Mouse (Mus musculus) midbrain, embryonic 15.5 days (tissue): ENCODE measurements at regions not wholly inside any gene's neighbourhood (a gene's known extent, or its start where the extent isn't known, plus 50 kb on each side); places are given as distances from the start of the nearest gene placed in this dataset.

Source experiments
- ATAC-seq: fragments of 200-750 bp; cut with Nextera tagmentation; replicated peaks from 2 replicates; pipeline ENCODE4 v1.8.0; 2017; ENCODE audit warnings: moderate TSS enrichment
- H3K27ac ChIP-seq: fragments of 300-500 bp; sonication (generic); 2 replicates; pipeline ENCODE4 v1.5.1; 2015; ENCODE audit warnings: mild to moderate bottlenecking, inconsistent platforms
- H3K27me3 ChIP-seq: fragments of 300-500 bp; sonication (generic); replicated peaks from 2 replicates; pipeline ENCODE4 v1.6.1; 2015; ENCODE audit warnings: inconsistent platforms
- H3K36me3 ChIP-seq: fragments of 300-500 bp; sonication (generic); replicated peaks from 2 replicates; pipeline ENCODE4 v1.6.1; 2015; ENCODE audit warnings: inconsistent platforms
- H3K4me1 ChIP-seq: fragments of 300-500 bp; sonication (generic); 2 replicates; pipeline ENCODE4 v1.6.1; 2015; ENCODE audit warnings: inconsistent platforms
- H3K4me2 ChIP-seq: fragments of 300-500 bp; sonication (generic); 2 replicates; pipeline ENCODE4 v1.6.1; 2015; ENCODE audit warnings: inconsistent platforms, mild to moderate bottlenecking, moderate library complexity
- H3K4me3 ChIP-seq: fragments of 300-500 bp; sonication (generic); 2 replicates; pipeline ENCODE4 v1.5.1; 2015; ENCODE audit warnings: mild to moderate bottlenecking, inconsistent platforms
- H3K9ac ChIP-seq: fragments of 300-500 bp; sonication (generic); 2 replicates; pipeline ENCODE4 v1.6.1; 2015; ENCODE audit warnings: mild to moderate bottlenecking, inconsistent platforms
- H3K9me3 ChIP-seq: fragments of 300-500 bp; sonication (generic); 2 replicates; pipeline ENCODE4 v1.6.1; 2016; ENCODE audit warnings: inconsistent platforms
- WGBS: fragments of 180-500 bp; shearing (Covaris S2); methylation state at CpG from one replicate; pipeline ENCODE4 v1.1.7; 2015; ENCODE audit warnings: mixed read lengths; 5-methylcytosine and 5-hydroxymethylcytosine counted together

GRCm38 (mm10) chr1:137900621-137901071, 274.9 kb downstream of the Ptprc start:
- WGBS = under 1% methylated on average over 8 of the region's 8 CpGs
- H3K36me3 ChIP-seq = no peaks in the 10 kb centered on the region

GRCm38 (mm10) chr1:137899916-137900601, 275.4 kb downstream of the Ptprc start:
- no peaks in the 10 kb centered on the region for H3K36me3 ChIP-seq
- H3K27me3 ChIP-seq = no peaks in the 10 kb centered on the region
- H3K9ac ChIP-seq = peak overlapping the region; percentile 74
- peak overlapping the region; percentile 89 for H3K27ac ChIP-seq
- no peaks in the 10 kb centered on the region for H3K9me3 ChIP-seq
- peaks cover 28% of the 10 kb centered on the region for H3K4me1 ChIP-seq
- WGBS = under 1% methylated on average over 14 of the region's 14 CpGs
- H3K4me2 ChIP-seq = peak overlapping the region; percentile 65
- peak overlapping the region; percentile 70 for H3K4me3 ChIP-seq
- peak; percentile 90 for ATAC-seq

More at GRCm38 (mm10) chr1:137900621-137901071, 274.9 kb downstream of the Ptprc start:
- Histone ChIP-seq H3K4me2 (peak overlapping the region; percentile 65), H3K9ac (peak overlapping the region; percentile 74), H3K9me3 (no peaks in the 10 kb centered on the region), H3K4me1 (peaks cover 33% of the 10 kb centered on the region), H3K4me3 (peak overlapping the region; percentile 70), H3K27me3 (no peaks in the 10 kb centered on the region), H3K27ac (peak overlapping the region; percentile 89)
- ATAC-seq = peak; percentile 60

GRCm38 (mm10) chr1:137899305-137899704, 276.2 kb downstream of the Ptprc start:
- H3K9ac ChIP-seq = peak overlapping the region; percentile 74
- WGBS = 2% methylated on average over 6 of the region's 6 CpGs

GRCm38 (mm10) chr1:137898891-137899290, 276.6 kb downstream of the Ptprc start:
- ATAC-seq = peak; percentile 49
- peak overlapping the region; percentile 89 for H3K27ac ChIP-seq
- H3K36me3 ChIP-seq = no peaks in the 10 kb centered on the region
- peak overlapping the region; percentile 70 for H3K4me3 ChIP-seq
- H3K9ac ChIP-seq = peak overlapping the region; percentile 74
- WGBS = 0% methylated on average over 3 of the region's 3 CpGs
- no peaks in the 10 kb centered on the region for H3K27me3 ChIP-seq
- H3K4me1 ChIP-seq = peaks cover 23% of the 10 kb centered on the region
- H3K4me2 ChIP-seq = peak overlapping the region; percentile 65
- H3K9me3 ChIP-seq = no peaks in the 10 kb centered on the region

More at GRCm38 (mm10) chr1:137899305-137899704, 276.2 kb downstream of the Ptprc start:
- Histone ChIP-seq H3K9me3 (no peaks in the 10 kb centered on the region), H3K4me1 (peaks cover 23% of the 10 kb centered on the region), H3K4me3 (peak overlapping the region; percentile 70), H3K4me2 (peak overlapping the region; percentile 65), H3K36me3 (no peaks in the 10 kb centered on the region), H3K27ac (peak overlapping the region; percentile 89), H3K27me3 (no peaks in the 10 kb centered on the region)
- ATAC-seq = no peak

GRCm38 (mm10) chr1:137898397-137898796, 277.1 kb downstream of the Ptprc start:
- ATAC-seq = peak; percentile 96
- H3K9ac ChIP-seq = peak overlapping the region; percentile 74

GRCm38 (mm10) chr1:137881656-137882055, 293.9 kb downstream of the Ptprc start:
- H3K36me3 ChIP-seq = no peaks in the 10 kb centered on the region
- H3K4me1 ChIP-seq = 0 out of 2 replicates have a peak, but pooled peaks cover 2% of the 10 kb centered on the region
- no peak overlapping the region for H3K27ac ChIP-seq
- WGBS = 11% methylated on average over 3 of the region's 3 CpGs
- H3K4me2 ChIP-seq = no peak overlapping the region
- H3K9ac ChIP-seq = no peak overlapping the region
- no peak overlapping the region for H3K4me3 ChIP-seq
- no peaks in the 10 kb centered on the region for H3K27me3 ChIP-seq
- no peak for ATAC-seq
- H3K9me3 ChIP-seq = no peaks in the 10 kb centered on the region

More at GRCm38 (mm10) chr1:137898397-137898796, 277.1 kb downstream of the Ptprc start:
- Histone ChIP-seq H3K27ac (peak overlapping the region; percentile 89), H3K27me3 (no peaks in the 10 kb centered on the region), H3K36me3 (no peaks in the 10 kb centered on the region), H3K4me3 (peak overlapping the region; percentile 70), H3K9me3 (no peaks in the 10 kb centered on the region), H3K4me1 (peaks cover 22% of the 10 kb centered on the region), H3K4me2 (peak overlapping the region; percentile 65)
- under 1% methylated on average over 11 of the region's 11 CpGs for WGBS

GRCm38 (mm10) chr1:137874361-137874760, 301.1 kb downstream of the Ptprc start:
- WGBS = 70% methylated on average over 2 of the region's 2 CpGs
- Histone ChIP-seq H3K36me3 (no peaks in the 10 kb centered on the region), H3K4me2 (no peak overlapping the region), H3K4me3 (no peak overlapping the region), H3K9ac (no peak overlapping the region), H3K27me3 (no peaks in the 10 kb centered on the region), H3K4me1 (no peaks in the 10 kb centered on the region), H3K27ac (no peak overlapping the region), H3K9me3 (no peaks in the 10 kb centered on the region)
- no peak for ATAC-seq

- Histone ChIP-seq H3K9ac (no peak overlapping the region), H3K4me3 (no peak overlapping the region), H3K4me2 (no peak overlapping the region), H3K9me3 (no peaks in the 10 kb centered on the region), H3K36me3 (no peaks in the 10 kb centered on the region), H3K4me1 (no peaks in the 10 kb centered on the region), H3K27me3 (no peaks in the 10 kb centered on the region), H3K27ac (no peak overlapping the region)
- ATAC-seq = no peak
- WGBS = 37% methylated on average over 1 of the region's 1 CpGs
Measured at GRCm38 (mm10) chr1:137873628-137874027, 301.9 kb downstream of the Ptprc start.

GRCm38 (mm10) chr1:137865030-137865429, 310.5 kb downstream of the Ptprc start:
- 89% methylated on average over 1 of the region's 1 CpGs for WGBS
- H3K4me2 ChIP-seq = no peak overlapping the region
- no peak overlapping the region for H3K27ac ChIP-seq
- ATAC-seq = no peak
- no peaks in the 10 kb centered on the region for H3K9me3 ChIP-seq
- no peaks in the 10 kb centered on the region for H3K36me3 ChIP-seq
- H3K4me1 ChIP-seq = no peaks in the 10 kb centered on the region
- no peak overlapping the region for H3K4me3 ChIP-seq
- H3K27me3 ChIP-seq = no peaks in the 10 kb centered on the region
- H3K9ac ChIP-seq = no peak overlapping the region

GRCm38 (mm10) chr1:137863506-137863905, 312.0 kb downstream of the Ptprc start:
- WGBS = 89% methylated on average over 7 of the region's 7 CpGs

GRCm38 (mm10) chr1:137852262-137852661, 323.2 kb downstream of the Ptprc start:
- Histone ChIP-seq H3K9ac (no peak overlapping the region), H3K27ac (no peak overlapping the region), H3K4me2 (no peak overlapping the region), H3K27me3 (no peaks in the 10 kb centered on the region), H3K36me3 (no peaks in the 10 kb centered on the region), H3K4me1 (no peaks in the 10 kb centered on the region), H3K9me3 (no peaks in the 10 kb centered on the region), H3K4me3 (no peak overlapping the region)
- ATAC-seq = no peak
- WGBS = 90% methylated on average over 2 of the region's 2 CpGs

More at GRCm38 (mm10) chr1:137863506-137863905, 312.0 kb downstream of the Ptprc start:
- Histone ChIP-seq H3K4me1 (no peaks in the 10 kb centered on the region), H3K4me2 (no peak overlapping the region), H3K27me3 (no peaks in the 10 kb centered on the region), H3K9me3 (no peaks in the 10 kb centered on the region), H3K9ac (no peak overlapping the region), H3K36me3 (no peaks in the 10 kb centered on the region), H3K27ac (no peak overlapping the region), H3K4me3 (no peak overlapping the region)
- no peak for ATAC-seq

GRCm38 (mm10) chr1:137847311-137847923, 328.1 kb downstream of the Ptprc start:
- no peaks in the 10 kb centered on the region for H3K36me3 ChIP-seq
- no peaks in the 10 kb centered on the region for H3K9me3 ChIP-seq
- ATAC-seq = no peak
- no peak overlapping the region for H3K9ac ChIP-seq
- no peak overlapping the region for H3K27ac ChIP-seq
- H3K27me3 ChIP-seq = no peaks in the 10 kb centered on the region
- H3K4me2 ChIP-seq = no peak overlapping the region
- no peaks in the 10 kb centered on the region for H3K4me1 ChIP-seq
- WGBS = 74% methylated on average over 10 of the region's 10 CpGs
- no peak overlapping the region for H3K4me3 ChIP-seq
